Mouse (Mus musculus): ENCODE results near the gene Srgap2.

DNA sequence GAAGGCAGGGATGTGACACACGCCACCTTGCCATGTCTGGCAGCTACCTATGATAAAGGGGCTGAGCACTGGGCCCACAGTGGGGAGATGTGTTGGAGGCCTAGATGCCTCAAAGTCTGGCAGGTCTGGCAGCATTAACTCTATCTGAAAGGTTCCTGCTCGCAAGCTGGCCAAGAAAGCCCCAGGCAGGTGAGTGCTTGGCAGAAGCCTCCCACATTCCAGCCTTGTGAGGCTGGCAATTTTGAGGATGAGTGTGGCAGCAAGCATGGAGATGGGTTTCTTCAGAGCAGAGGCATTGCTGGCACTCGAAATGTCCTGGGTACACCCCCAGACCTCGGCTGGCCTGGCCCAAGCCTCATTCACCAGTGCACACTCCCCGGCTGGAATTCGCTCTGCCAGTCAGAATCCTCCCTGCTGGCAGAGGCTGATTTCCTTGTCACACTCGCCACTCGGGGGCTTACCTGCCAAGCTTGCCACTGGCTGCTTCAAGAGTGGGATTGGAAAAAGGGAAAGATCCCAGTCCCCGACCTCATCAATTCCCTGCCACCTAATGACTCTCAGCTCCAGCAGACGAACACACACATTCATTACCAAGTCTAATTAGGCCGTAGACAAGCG lies 287.5 kb downstream of the Srgap2 start:
- TF ChIP-seq GATA1 (IDR thresholded peaks at IDR 0.05; ENCODE audit: borderline replicate concordance, low read length): no peak
- TF ChIP-seq CTCF (IDR thresholded peaks at IDR 0.05; ENCODE audit: low read depth, low read length): no peak

Data from G1E (cell line).